Mouse (Mus musculus) thymus, adult 2 months (tissue): ENCODE results near the gene Spock1.

Experiments used
- CTCF ChIP-seq: fragments of 200-500 bp; IDR thresholded peaks from 2 replicates; pipeline ENCODE4 v1.5.1; 2012; ENCODE audit warnings: mild to moderate bottlenecking, control low read depth, low read length, moderate library complexity, borderline replicate concordance; ENCODE audit not compliant: control insufficient read depth, poor library complexity, insufficient read depth; ENCODE audit errors: extremely low read depth
- POLR2A ChIP-seq: fragments of 200-500 bp; IDR thresholded peaks from 2 replicates; pipeline ENCODE4 v1.6.1; 2012; ENCODE audit warnings: mild to moderate bottlenecking, low read length, control low read depth, moderate library complexity; ENCODE audit not compliant: control insufficient read depth, poor library complexity, insufficient read depth; ENCODE audit errors: extremely low read depth

DNA sequence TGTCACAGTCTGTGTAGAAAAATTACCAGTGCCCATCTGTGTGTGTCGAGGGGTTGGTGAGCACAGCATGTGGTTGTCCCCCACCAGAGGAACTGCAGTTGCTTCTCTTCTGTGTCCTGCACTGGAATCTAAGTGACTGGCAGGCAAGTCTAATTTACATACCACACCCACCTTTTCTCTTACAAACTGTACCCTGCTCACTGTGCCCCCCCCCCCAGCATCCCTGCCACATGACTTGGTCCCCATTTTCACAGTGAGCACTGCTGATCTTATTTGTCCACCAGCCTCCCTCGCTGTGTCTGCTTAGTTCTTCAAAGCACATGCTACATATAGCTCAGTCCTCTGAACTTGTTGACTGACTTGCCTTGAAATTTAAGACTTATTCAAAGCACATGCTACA, 22.2 kb upstream of the Spock1 start:
- TF ChIP-seq CTCF, result no peak
- TF ChIP-seq POLR2A, result no peak
